ENCODE assay signal across 9 mouse cellular contexts in the genomic region with DNA sequence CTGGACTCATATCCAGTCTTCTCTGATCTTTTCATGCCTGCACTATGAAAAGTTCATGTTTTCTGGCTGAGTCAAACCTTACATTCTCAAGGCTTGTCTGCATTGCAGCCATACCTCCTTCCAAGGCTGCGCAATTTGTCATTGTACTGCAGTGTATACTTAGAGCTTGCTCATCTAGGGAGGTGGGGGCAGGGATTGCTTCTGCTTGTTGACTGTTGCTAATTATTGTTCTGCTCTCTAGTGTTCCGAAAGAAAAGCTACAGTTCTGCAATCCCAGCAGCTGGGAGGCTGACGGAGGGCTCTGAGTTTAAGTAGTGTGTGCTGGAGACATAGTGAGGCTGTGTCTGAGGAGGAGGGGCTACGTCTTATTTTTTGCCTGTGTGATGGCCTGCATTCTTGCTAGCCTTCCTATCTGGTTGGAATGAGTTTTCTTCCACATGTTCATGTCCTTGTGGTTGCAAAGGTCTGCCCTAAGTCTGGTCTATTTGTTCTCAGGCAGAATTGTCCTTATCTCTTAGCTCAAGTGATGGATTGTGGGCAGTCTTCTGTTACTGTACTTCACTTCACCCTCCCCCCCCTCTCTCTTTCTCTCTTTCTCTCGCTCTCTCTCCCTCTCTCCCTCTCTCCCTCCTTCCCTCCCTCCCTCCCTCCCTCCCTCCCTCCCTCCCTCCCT.
DNase-seq lines count a peak whose midpoint lies in the region; ATAC-seq lines count a peak whose summit lies in the region.
"Had no signal": no experiment of that assay in that cellular context is flagged by ENCODE, and none has a peak within 500 bp of the region (broad histone marks: within the 10 kb centered on the region; RNA-seq: fewer than 3 reads in every experiment).

No protein-coding gene starts in this region.

- ATAC-seq in embryonic facial prominence, embryonic 14.5 days (ENCODE audit: low read depth): 0 out of 2 replicates have a peak, but pooled peaks have one; percentile 26

- no peak overlapping the region for H3K9ac ChIP-seq in embryonic facial prominence, embryonic 14.5 days (ENCODE audit: low read depth, low read length)

- 73% methylated on average over 5 of the region's 5 CpGs for WGBS in embryonic facial prominence, embryonic 14.5 days
- 82% methylated on average over 5 of the region's 5 CpGs for WGBS in embryonic facial prominence, embryonic 10.5 days

- no peak overlapping the region for H3K27ac ChIP-seq in embryonic facial prominence, embryonic 14.5 days (replicated peaks; ENCODE audit: low read depth, low read length)
- H3K27ac ChIP-seq in embryonic facial prominence, embryonic 10.5 days (replicated peaks): no peak overlapping the region

- no peaks in the 10 kb centered on the region for H3K36me3 ChIP-seq in embryonic facial prominence, embryonic 14.5 days (ENCODE audit: control insufficient read depth, insufficient read depth, low read length)
- H3K36me3 ChIP-seq in embryonic facial prominence, embryonic 10.5 days (replicated peaks): peaks cover 56% of the 10 kb centered on the region

- H3K9me3 ChIP-seq in embryonic facial prominence, embryonic 14.5 days (ENCODE audit: control insufficient read depth, low read length): no peaks in the 10 kb centered on the region
- H3K9me3 ChIP-seq in embryonic facial prominence, embryonic 10.5 days: no peaks in the 10 kb centered on the region

- no peak overlapping the region for H3K4me3 ChIP-seq in embryonic facial prominence, embryonic 14.5 days (ENCODE audit: low read depth, low read length)
- H3K4me3 ChIP-seq in embryonic facial prominence, embryonic 10.5 days: no peak overlapping the region

- intact Hi-C loops in left cerebral cortex, postnatal 4 days (cut with DNase I): no loop called here

- no peaks in the 10 kb centered on the region for H3K27me3 ChIP-seq in embryonic facial prominence, embryonic 14.5 days (replicated peaks; ENCODE audit: control insufficient read depth, insufficient read depth, low read length)
- no peaks in the 10 kb centered on the region for H3K27me3 ChIP-seq in embryonic facial prominence, embryonic 10.5 days (replicated peaks; ENCODE audit: low read depth, poor library complexity, severe bottlenecking)

- no peak overlapping the region for H3K4me2 ChIP-seq in embryonic facial prominence, embryonic 14.5 days (ENCODE audit: low read depth, low read length)

- no peaks in the 10 kb centered on the region for H3K4me1 ChIP-seq in embryonic facial prominence, embryonic 14.5 days (ENCODE audit: control insufficient read depth, insufficient read depth, low read length)
- H3K4me1 ChIP-seq in embryonic facial prominence, embryonic 10.5 days: no peaks in the 10 kb centered on the region

- peak; percentile 19 for DNase-seq in embryonic facial prominence, embryonic 14.5 days (ENCODE audit: low spot score)
- no peak for DNase-seq in embryonic facial prominence, embryonic 10.5 days (ENCODE audit: low spot score)
- peak; percentile 14 to 20 for DNase-seq in left cerebral cortex, adult 18-20 months (ENCODE audit: low spot score in 2 of 2)
- no peak for DNase-seq in left cerebral cortex, postnatal 4 days
- peak; percentile 45 to 71 for DNase-seq in adrenal gland, postnatal 36 days
- peak; percentile 44 to 67 for DNase-seq in lung, postnatal 4 days
- DNase-seq in cerebellum, adult 9-10 months: no peak
- DNase-seq in spleen, adult 12 weeks (ENCODE audit: low spot score): no peak
- DNase-seq: spleen, adult 18-20 months had no signal

Comparison
In these comparisons a context has a peak if more than half of its experiments do, and no peak if none do; other contexts are left out.
1. DNase-seq: peak in embryonic facial prominence, embryonic 14.5 days (single experiment), left cerebral cortex, adult 18-20 months (2 of 2), adrenal gland, postnatal 36 days (2 of 2) and lung, postnatal 4 days (2 of 2); none in embryonic facial prominence, embryonic 10.5 days (single experiment), left cerebral cortex, postnatal 4 days (single experiment), cerebellum, adult 9-10 months (single experiment) and spleen, adult 12 weeks (single experiment).